Mouse (Mus musculus): Measurements from ENCODE around the gene Fgf22. TPM values are rescaled to one million over a fixed set of nuclear protein-coding genes. Genes with fewer than 3 reads are reported as not detected.

Fgf22 gene
- polyA plus RNA-seq, 1 experiment, result not detected

- no peak for TF ChIP-seq POLR2A (IDR thresholded peaks at IDR 0.05; ENCODE audit: low read depth, low read length)
- TF ChIP-seq CTCF (IDR thresholded peaks at IDR 0.05; ENCODE audit: borderline replicate concordance, insufficient read depth, low read length), result no peak
- H3K27ac ChIP-seq (ENCODE audit: insufficient read depth, low read length), result no peak overlapping the region
- H3K4me3 ChIP-seq (ENCODE audit: insufficient read depth, low read length), result no peak overlapping the region
- no peaks in the 10 kb centered on the region for H3K4me1 ChIP-seq (ENCODE audit: control insufficient read depth, insufficient read depth, low read length)
Measured at GRCm38 (mm10) chr10:79795905-79796304, 41.0 kb downstream of the Fgf22 start.

- TF ChIP-seq POLR2A (IDR thresholded peaks at IDR 0.05; ENCODE audit: low read depth, low read length) (no peak), CTCF (IDR thresholded peaks at IDR 0.05; ENCODE audit: borderline replicate concordance, insufficient read depth, low read length) (no peak)
- peaks cover 4% of the 10 kb centered on the region for H3K4me1 ChIP-seq (ENCODE audit: control insufficient read depth, insufficient read depth, low read length)
- H3K27ac ChIP-seq (ENCODE audit: insufficient read depth, low read length), result no peak overlapping the region
- H3K4me3 ChIP-seq (ENCODE audit: insufficient read depth, low read length), result no peak overlapping the region
Measured at GRCm38 (mm10) chr10:79797326-79797725, 42.5 kb downstream of the Fgf22 start.

- Histone ChIP-seq H3K4me1 (ENCODE audit: control insufficient read depth, insufficient read depth, low read length) (peaks cover 4% of the 10 kb centered on the region), H3K4me3 (ENCODE audit: insufficient read depth, low read length) (no peak overlapping the region), H3K27ac (ENCODE audit: insufficient read depth, low read length) (no peak overlapping the region)
- TF ChIP-seq POLR2A (IDR thresholded peaks at IDR 0.05; ENCODE audit: low read depth, low read length) (no peak), CTCF (IDR thresholded peaks at IDR 0.05; ENCODE audit: borderline replicate concordance, insufficient read depth, low read length) (no peak)
Measured at GRCm38 (mm10) chr10:79798289-79798928, 43.5 kb downstream of the Fgf22 start.

- TF ChIP-seq CTCF (IDR thresholded peaks at IDR 0.05; ENCODE audit: borderline replicate concordance, insufficient read depth, low read length) (no peak), POLR2A (IDR thresholded peaks at IDR 0.05; ENCODE audit: low read depth, low read length) (no peak)
- Histone ChIP-seq H3K27ac (ENCODE audit: insufficient read depth, low read length) (no peak overlapping the region), H3K4me3 (ENCODE audit: insufficient read depth, low read length) (no peak overlapping the region), H3K4me1 (ENCODE audit: control insufficient read depth, insufficient read depth, low read length) (peaks cover 4% of the 10 kb centered on the region)
Measured at GRCm38 (mm10) chr10:79800508-79800907, 45.6 kb downstream of the Fgf22 start.

- TF ChIP-seq POLR2A (IDR thresholded peaks at IDR 0.05; ENCODE audit: low read depth, low read length), result no peak
- no peak for TF ChIP-seq CTCF (IDR thresholded peaks at IDR 0.05; ENCODE audit: borderline replicate concordance, insufficient read depth, low read length)
- Histone ChIP-seq H3K4me1 (ENCODE audit: control insufficient read depth, insufficient read depth, low read length) (peaks cover 4% of the 10 kb centered on the region), H3K27ac (ENCODE audit: insufficient read depth, low read length) (no peak overlapping the region), H3K4me3 (ENCODE audit: insufficient read depth, low read length) (no peak overlapping the region)
Measured at GRCm38 (mm10) chr10:79801837-79802236, 47.0 kb downstream of the Fgf22 start.

- TF ChIP-seq POLR2A (IDR thresholded peaks at IDR 0.05; ENCODE audit: low read depth, low read length) (no peak), CTCF (IDR thresholded peaks at IDR 0.05; ENCODE audit: borderline replicate concordance, insufficient read depth, low read length) (no peak)
- peaks cover 4% of the 10 kb centered on the region for H3K4me1 ChIP-seq (ENCODE audit: control insufficient read depth, insufficient read depth, low read length)
- no peak overlapping the region for H3K4me3 ChIP-seq (ENCODE audit: insufficient read depth, low read length)
- H3K27ac ChIP-seq (ENCODE audit: insufficient read depth, low read length), result no peak overlapping the region
Measured at GRCm38 (mm10) chr10:79802331-79802971, 47.6 kb downstream of the Fgf22 start.

GRCm38 (mm10) chr10:79803716-79804323, 48.9 kb downstream of the Fgf22 start:
- H3K4me1 ChIP-seq (ENCODE audit: control insufficient read depth, insufficient read depth, low read length), result peaks cover 4% of the 10 kb centered on the region
- TF ChIP-seq POLR2A (IDR thresholded peaks at IDR 0.05; ENCODE audit: low read depth, low read length) (no peak), CTCF (IDR thresholded peaks at IDR 0.05; ENCODE audit: borderline replicate concordance, insufficient read depth, low read length) (no peak)
- no peak overlapping the region for H3K4me3 ChIP-seq (ENCODE audit: insufficient read depth, low read length)
- H3K27ac ChIP-seq (ENCODE audit: insufficient read depth, low read length), result no peak overlapping the region

- peaks cover 4% of the 10 kb centered on the region for H3K4me1 ChIP-seq (ENCODE audit: control insufficient read depth, insufficient read depth, low read length)
- no peak overlapping the region for H3K27ac ChIP-seq (ENCODE audit: insufficient read depth, low read length)
- H3K4me3 ChIP-seq (ENCODE audit: insufficient read depth, low read length), result no peak overlapping the region
- no peak for TF ChIP-seq CTCF (IDR thresholded peaks at IDR 0.05; ENCODE audit: borderline replicate concordance, insufficient read depth, low read length)
- no peak for TF ChIP-seq POLR2A (IDR thresholded peaks at IDR 0.05; ENCODE audit: low read depth, low read length)
Measured at GRCm38 (mm10) chr10:79805636-79806035, 50.8 kb downstream of the Fgf22 start.

- Histone ChIP-seq H3K27ac (ENCODE audit: insufficient read depth, low read length) (no peak overlapping the region), H3K4me3 (ENCODE audit: insufficient read depth, low read length) (no peak overlapping the region), H3K4me1 (ENCODE audit: control insufficient read depth, insufficient read depth, low read length) (peaks cover 4% of the 10 kb centered on the region)
- TF ChIP-seq POLR2A (IDR thresholded peaks at IDR 0.05; ENCODE audit: low read depth, low read length) (no peak), CTCF (IDR thresholded peaks at IDR 0.05; ENCODE audit: borderline replicate concordance, insufficient read depth, low read length) (no peak)
Measured at GRCm38 (mm10) chr10:79806331-79806730, 51.5 kb downstream of the Fgf22 start.

GRCm38 (mm10) chr10:79806972-79807371, 52.1 kb downstream of the Fgf22 start:
- no peak for TF ChIP-seq CTCF (IDR thresholded peaks at IDR 0.05; ENCODE audit: borderline replicate concordance, insufficient read depth, low read length)
- no peak for TF ChIP-seq POLR2A (IDR thresholded peaks at IDR 0.05; ENCODE audit: low read depth, low read length)
- Histone ChIP-seq H3K27ac (ENCODE audit: insufficient read depth, low read length) (no peak overlapping the region), H3K4me3 (ENCODE audit: insufficient read depth, low read length) (no peak overlapping the region), H3K4me1 (ENCODE audit: control insufficient read depth, insufficient read depth, low read length) (peaks cover 2% of the 10 kb centered on the region; the same call in 1 of the 2 replicates)
